Mouse (Mus musculus): ENCODE measurements around the gene Sbno2. TPM values are rescaled to one million over a fixed set of nuclear protein-coding genes. Genes with fewer than 3 reads are reported as not detected.

The Sbno2 gene
- total RNA-seq, 4 experiments from 2014 or later, result 16.2 to 32.0 (median 20.3) TPM

- peak in 1 of 2 experiments; percentile 96 for DNase-seq (ENCODE audit: low spot score in 2 of 2)
Observed at GRCm38 (mm10) chr10:80141786-80142529, 36.6 kb upstream of the Sbno2 start.

GRCm38 (mm10) chr10:80141243-80141642, 35.9 kb upstream of the Sbno2 start:
- DNase-seq (ENCODE audit: low spot score in 2 of 2), result peak; percentile 94 to 98

GRCm38 (mm10) chr10:80140666-80141035, 35.3 kb upstream of the Sbno2 start, which contains the start of gene Cbarp:
TSS of gene Cbarp (minus strand) at chr10:80140835.
- DNase-seq (ENCODE audit: low spot score in 2 of 2), result no peak

- no peak for DNase-seq (ENCODE audit: low spot score in 2 of 2)
Observed at GRCm38 (mm10) chr10:80139975-80140665, 34.7 kb upstream of the Sbno2 start.

- no peak for DNase-seq (ENCODE audit: low spot score in 2 of 2)
Observed at GRCm38 (mm10) chr10:80139439-80139775, 34.0 kb upstream of the Sbno2 start.

- peak; percentile 65 to 79 for DNase-seq (ENCODE audit: low spot score in 2 of 2)
Observed at GRCm38 (mm10) chr10:80138553-80139438, 33.4 kb upstream of the Sbno2 start, which contains the start of gene Atp5d. TSS of gene Atp5d (plus strand) at chr10:80138632.

- DNase-seq (ENCODE audit: low spot score in 2 of 2), result peak in 1 of 2 experiments; percentile 73
Observed at GRCm38 (mm10) chr10:80137626-80138552, 32.5 kb upstream of the Sbno2 start.

- DNase-seq (ENCODE audit: low spot score in 2 of 2), result peak in 1 of 2 experiments; percentile 75
Observed at GRCm38 (mm10) chr10:80136952-80137625, 31.7 kb upstream of the Sbno2 start.

GRCm38 (mm10) chr10:80136179-80136951, 31.0 kb upstream of the Sbno2 start:
- DNase-seq (ENCODE audit: low spot score in 2 of 2), result no peak

- DNase-seq (ENCODE audit: low spot score in 2 of 2), result no peak
Observed at GRCm38 (mm10) chr10:80135641-80136040, 30.3 kb upstream of the Sbno2 start.

- DNase-seq (ENCODE audit: low spot score in 2 of 2), result peak in 1 of 2 experiments; percentile 25
Observed at GRCm38 (mm10) chr10:80135161-80135560, 29.8 kb upstream of the Sbno2 start.

GRCm38 (mm10) chr10:80134421-80134820, 29.1 kb upstream of the Sbno2 start:
- DNase-seq (ENCODE audit: low spot score in 2 of 2), result no peak

GRCm38 (mm10) chr10:80133226-80133849, 28.0 kb upstream of the Sbno2 start:
- peak in 1 of 2 experiments; percentile 62 for DNase-seq (ENCODE audit: low spot score in 2 of 2)

- peak in 1 of 2 experiments; percentile 33 for DNase-seq (ENCODE audit: low spot score in 2 of 2)
Observed at GRCm38 (mm10) chr10:80131952-80132350, 26.6 kb upstream of the Sbno2 start.

GRCm38 (mm10) chr10:80131316-80131951, 26.1 kb upstream of the Sbno2 start:
- peak in 1 of 2 experiments; percentile 61 for DNase-seq (ENCODE audit: low spot score in 2 of 2)

GRCm38 (mm10) chr10:80130403-80131031, 25.1 kb upstream of the Sbno2 start:
- DNase-seq (ENCODE audit: low spot score in 2 of 2), result no peak

GRCm38 (mm10) chr10:80129846-80130245, 24.5 kb upstream of the Sbno2 start:
- no peak for DNase-seq (ENCODE audit: low spot score in 2 of 2)

GRCm38 (mm10) chr10:80127920-80128319, 22.5 kb upstream of the Sbno2 start:
- DNase-seq (ENCODE audit: low spot score in 2 of 2), result no peak
